Mouse (Mus musculus) cerebellum, adult 8-10 months (tissue): ENCODE results near the gene Olfr1140.

Experiments
- DNase-seq: peaks from one replicate; pipeline ENCODE4 v3.0.0; 2022

The Olfr1140 gene

GRCm38 (mm10) chr2:87743452-87743851 lies at the start of gene Olfr1140:
Olfr1140 (plus strand) TSS chr2:87743752.
- no peak for DNase-seq

- DNase-seq = no peak
These were observed 49.7 kb upstream of the Olfr1140 start, which contains the start of gene Olfr1136 for GRCm38 (mm10) chr2:87693847-87694246. Olfr1136 (minus strand) TSS chr2:87693947.

- no peak for DNase-seq
These were observed 30.5 kb upstream of the Olfr1140 start, which contains the start of gene Olfr1137 for GRCm38 (mm10) chr2:87713079-87713478. Olfr1137 (minus strand) TSS chr2:87713179.

GRCm38 (mm10) chr2:87739878-87740277 lies 3.7 kb upstream of the Olfr1140 start, which contains the start of gene Olfr1138:
Olfr1138 (minus strand) TSS chr2:87739978.
- no peak for DNase-seq

- no peak for DNase-seq
These were observed 10.3 kb downstream of the Olfr1140 start, which contains the start of gene Olfr1141 for GRCm38 (mm10) chr2:87753891-87754290. Olfr1141 (minus strand) TSS chr2:87753991.

- DNase-seq = no peak
These were observed 32.6 kb downstream of the Olfr1140 start for GRCm38 (mm10) chr2:87776143-87776542.

GRCm38 (mm10) chr2:87779183-87779582 lies 35.6 kb downstream of the Olfr1140 start, which contains the start of gene Olfr152:
Olfr152 (plus strand) TSS chr2:87779483.
- DNase-seq = no peak
